Mouse (Mus musculus): ENCODE results near the gene Crygb. TPM values are rescaled to one million over a fixed set of nuclear protein-coding genes. Genes with fewer than 3 reads are reported as not detected.

The Crygb gene
- polyA plus RNA-seq, 1 experiment, result not detected

DNA sequence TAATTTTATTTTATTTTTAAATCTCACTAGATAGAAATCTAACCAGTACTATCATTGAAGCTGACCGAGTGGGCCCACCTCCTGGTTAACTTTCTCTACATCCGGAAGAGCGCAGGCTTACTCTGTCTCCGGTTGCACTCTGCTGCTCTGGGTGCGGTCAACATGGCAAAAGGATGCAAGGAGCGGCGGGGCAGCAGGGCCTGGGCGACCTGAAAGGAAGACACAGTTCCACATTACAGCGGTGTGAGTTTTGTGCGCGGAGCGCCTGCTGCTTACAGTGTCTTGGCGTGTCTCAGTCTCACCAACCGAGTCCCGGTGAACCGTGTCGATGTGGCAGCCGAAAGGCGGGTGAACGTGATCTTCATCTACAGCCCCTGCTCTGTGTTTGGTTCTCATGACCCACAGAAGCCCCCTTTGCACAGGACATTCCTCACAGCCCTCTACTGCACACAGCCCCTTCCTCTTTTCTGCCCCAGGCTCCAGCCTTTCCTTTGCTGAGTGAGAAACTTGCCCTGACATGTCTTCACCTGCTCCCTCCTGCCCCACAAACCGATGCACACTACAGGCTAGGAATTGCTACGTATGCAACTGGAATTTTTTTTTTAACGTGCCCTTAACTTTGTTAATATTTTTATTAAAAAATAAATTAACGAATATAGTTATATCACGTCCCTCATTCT is 27.8 kb upstream of the Crygb start:
- H3K27me3 ChIP-seq (ENCODE audit: control insufficient read depth, insufficient read depth, insufficient read length), result no peaks in the 10 kb centered on the region
- no peaks in the 10 kb centered on the region for H3K36me3 ChIP-seq (ENCODE audit: control insufficient read depth, insufficient read depth)
- TF ChIP-seq MYOG (IDR thresholded peaks at IDR 0.05; ENCODE audit: control insufficient read depth, extremely low read depth, insufficient read length) (no peak), CTCF (IDR thresholded peaks at IDR 0.05; ENCODE audit: control insufficient read depth, insufficient read depth, insufficient read length) (no peak), MYOD1 (IDR thresholded peaks at IDR 0.05; ENCODE audit: control insufficient read depth, insufficient read length, low read depth) (no peak), FOSL1 (IDR thresholded peaks at IDR 0.05; ENCODE audit: insufficient read depth, low read length, poor library complexity, severe bottlenecking) (no peak), MAX (IDR thresholded peaks at IDR 0.05) (no peak), CEBPB (IDR thresholded peaks at IDR 0.05; ENCODE audit: low read depth) (no peak), USF1 (IDR thresholded peaks at IDR 0.05; ENCODE audit: low read depth) (no peak)
- no peak overlapping the region for H3K4me3 ChIP-seq (ENCODE audit: insufficient read depth, poor library complexity, severe bottlenecking)
- H3K79me2 ChIP-seq (ENCODE audit: control insufficient read depth, insufficient read depth), result no peaks in the 10 kb centered on the region
- H3ac ChIP-seq (ENCODE audit: control insufficient read depth, insufficient read length, low read depth), result no peak overlapping the region
- no peaks in the 10 kb centered on the region for H3K79me3 ChIP-seq (ENCODE audit: low read depth)

- H3K4me3 ChIP-seq (ENCODE audit: insufficient read depth, poor library complexity, severe bottlenecking), result no peak overlapping the region
- no peaks in the 10 kb centered on the region for H3K79me3 ChIP-seq (ENCODE audit: low read depth)
- no peaks in the 10 kb centered on the region for H3K27me3 ChIP-seq (ENCODE audit: control insufficient read depth, insufficient read depth, insufficient read length)
- no peaks in the 10 kb centered on the region for H3K79me2 ChIP-seq (ENCODE audit: control insufficient read depth, insufficient read depth)
- no peaks in the 10 kb centered on the region for H3K36me3 ChIP-seq (ENCODE audit: control insufficient read depth, insufficient read depth)
- TF ChIP-seq MAX (IDR thresholded peaks at IDR 0.05), result no peak
- no peak for TF ChIP-seq FOSL1 (IDR thresholded peaks at IDR 0.05; ENCODE audit: insufficient read depth, low read length, poor library complexity, severe bottlenecking)
- no peak for TF ChIP-seq USF1 (IDR thresholded peaks at IDR 0.05; ENCODE audit: low read depth)
- no peak for TF ChIP-seq CEBPB (IDR thresholded peaks at IDR 0.05; ENCODE audit: low read depth)
- TF ChIP-seq MYOG (IDR thresholded peaks at IDR 0.05; ENCODE audit: control insufficient read depth, extremely low read depth, insufficient read length), result no peak
- no peak for TF ChIP-seq MYOD1 (IDR thresholded peaks at IDR 0.05; ENCODE audit: control insufficient read depth, insufficient read length, low read depth)
- no peak for TF ChIP-seq CTCF (IDR thresholded peaks at IDR 0.05; ENCODE audit: control insufficient read depth, insufficient read depth, insufficient read length)
- no peak overlapping the region for H3ac ChIP-seq (ENCODE audit: control insufficient read depth, insufficient read length, low read depth)
These were observed 27.1 kb upstream of the Crygb start for GRCm38 (mm10) chr1:65109196-65109595.

GRCm38 (mm10) chr1:65107654-65108279 is 25.7 kb upstream of the Crygb start:
- H3K27me3 ChIP-seq (ENCODE audit: control insufficient read depth, insufficient read depth, insufficient read length), result no peaks in the 10 kb centered on the region
- no peaks in the 10 kb centered on the region for H3K36me3 ChIP-seq (ENCODE audit: control insufficient read depth, insufficient read depth)
- no peak for TF ChIP-seq MYOD1 (IDR thresholded peaks at IDR 0.05; ENCODE audit: control insufficient read depth, insufficient read length, low read depth)
- TF ChIP-seq CEBPB (IDR thresholded peaks at IDR 0.05; ENCODE audit: low read depth), result no peak
- TF ChIP-seq USF1 (IDR thresholded peaks at IDR 0.05; ENCODE audit: low read depth), result no peak
- H3K79me3 ChIP-seq (ENCODE audit: low read depth), result no peaks in the 10 kb centered on the region
- H3K4me3 ChIP-seq (ENCODE audit: insufficient read depth, poor library complexity, severe bottlenecking), result no peak overlapping the region
- H3K79me2 ChIP-seq (ENCODE audit: control insufficient read depth, insufficient read depth), result no peaks in the 10 kb centered on the region
- no peak overlapping the region for H3ac ChIP-seq (ENCODE audit: control insufficient read depth, insufficient read length, low read depth)

DNA sequence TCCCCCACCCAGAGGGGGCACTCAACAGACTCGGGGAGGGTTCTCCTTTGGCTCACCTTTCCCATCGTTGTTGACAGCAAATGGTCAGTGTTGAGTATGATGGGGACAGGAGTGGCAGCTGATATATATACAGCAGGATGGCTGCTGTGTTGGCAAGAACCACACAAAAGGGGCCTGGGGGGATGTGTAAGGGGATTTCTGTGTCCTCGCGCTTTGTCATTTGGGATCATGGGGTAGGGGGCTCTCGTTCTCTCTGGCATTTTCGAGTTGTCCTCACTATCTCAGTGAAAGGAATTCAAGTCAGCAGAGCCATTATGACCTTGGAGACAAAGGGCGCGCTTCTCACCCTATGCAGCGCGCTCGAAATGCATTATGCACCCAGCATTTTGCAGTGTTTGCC is 21.2 kb upstream of the Crygb start, which contains the start of gene Cryga:
Gene Cryga, minus strand, starts transcription at position 101 of the 400 bp plus-strand sequence.
- TF ChIP-seq MYOG (IDR thresholded peaks at IDR 0.05; ENCODE audit: control insufficient read depth, extremely low read depth, insufficient read length), result no peak
- TF ChIP-seq CEBPB (IDR thresholded peaks at IDR 0.05; ENCODE audit: low read depth), result no peak
- no peak for TF ChIP-seq MAX (IDR thresholded peaks at IDR 0.05)
- TF ChIP-seq MYOD1 (IDR thresholded peaks at IDR 0.05; ENCODE audit: control insufficient read depth, insufficient read length, low read depth), result no peak
- TF ChIP-seq FOSL1 (IDR thresholded peaks at IDR 0.05; ENCODE audit: insufficient read depth, low read length, poor library complexity, severe bottlenecking), result no peak
- TF ChIP-seq USF1 (IDR thresholded peaks at IDR 0.05; ENCODE audit: low read depth), result no peak
- no peak for TF ChIP-seq CTCF (IDR thresholded peaks at IDR 0.05; ENCODE audit: control insufficient read depth, insufficient read depth, insufficient read length)
- H3K36me3 ChIP-seq (ENCODE audit: control insufficient read depth, insufficient read depth), result no peaks in the 10 kb centered on the region
- no peak within 1 kb of the TSS for H3ac ChIP-seq (ENCODE audit: control insufficient read depth, insufficient read length, low read depth)
- no peaks in the 10 kb centered on the region for H3K79me2 ChIP-seq (ENCODE audit: control insufficient read depth, insufficient read depth)
- H3K79me3 ChIP-seq (ENCODE audit: low read depth), result no peaks in the 10 kb centered on the region
- no peaks in the 10 kb centered on the region for H3K27me3 ChIP-seq (ENCODE audit: control insufficient read depth, insufficient read depth, insufficient read length)
- no peak within 1 kb of the TSS for H3K4me3 ChIP-seq (ENCODE audit: insufficient read depth, poor library complexity, severe bottlenecking)

GRCm38 (mm10) chr1:65096953-65097352 is 14.9 kb upstream of the Crygb start:
- H3K79me2 ChIP-seq (ENCODE audit: control insufficient read depth, insufficient read depth), result no peaks in the 10 kb centered on the region
- TF ChIP-seq MYOG (IDR thresholded peaks at IDR 0.05; ENCODE audit: control insufficient read depth, extremely low read depth, insufficient read length) (no peak), CEBPB (IDR thresholded peaks at IDR 0.05; ENCODE audit: low read depth) (no peak), USF1 (IDR thresholded peaks at IDR 0.05; ENCODE audit: low read depth) (no peak), MAX (IDR thresholded peaks at IDR 0.05) (no peak), MYOD1 (IDR thresholded peaks at IDR 0.05; ENCODE audit: control insufficient read depth, insufficient read length, low read depth) (no peak), FOSL1 (IDR thresholded peaks at IDR 0.05; ENCODE audit: insufficient read depth, low read length, poor library complexity, severe bottlenecking) (no peak), CTCF (IDR thresholded peaks at IDR 0.05; ENCODE audit: control insufficient read depth, insufficient read depth, insufficient read length) (no peak)
- no peaks in the 10 kb centered on the region for H3K36me3 ChIP-seq (ENCODE audit: control insufficient read depth, insufficient read depth)
- no peaks in the 10 kb centered on the region for H3K27me3 ChIP-seq (ENCODE audit: control insufficient read depth, insufficient read depth, insufficient read length)
- H3K79me3 ChIP-seq (ENCODE audit: low read depth), result no peaks in the 10 kb centered on the region
- H3K4me3 ChIP-seq (ENCODE audit: insufficient read depth, poor library complexity, severe bottlenecking), result no peak overlapping the region
- H3ac ChIP-seq (ENCODE audit: control insufficient read depth, insufficient read length, low read depth), result no peak overlapping the region
